Mouse (Mus musculus): Measurements from ENCODE around the gene Fut8. TPM values are rescaled to one million over a fixed set of nuclear protein-coding genes. Genes with fewer than 3 reads are reported as not detected.
"Not testable (repeated sequence)": the region's sequence is repeated elsewhere in the genome, so short reads cannot be mapped to it uniquely, and the experiment has no call there.

Gene Fut8
- polyA plus RNA-seq, 1 experiment from 2014 or later: 27.7 TPM

DNA sequence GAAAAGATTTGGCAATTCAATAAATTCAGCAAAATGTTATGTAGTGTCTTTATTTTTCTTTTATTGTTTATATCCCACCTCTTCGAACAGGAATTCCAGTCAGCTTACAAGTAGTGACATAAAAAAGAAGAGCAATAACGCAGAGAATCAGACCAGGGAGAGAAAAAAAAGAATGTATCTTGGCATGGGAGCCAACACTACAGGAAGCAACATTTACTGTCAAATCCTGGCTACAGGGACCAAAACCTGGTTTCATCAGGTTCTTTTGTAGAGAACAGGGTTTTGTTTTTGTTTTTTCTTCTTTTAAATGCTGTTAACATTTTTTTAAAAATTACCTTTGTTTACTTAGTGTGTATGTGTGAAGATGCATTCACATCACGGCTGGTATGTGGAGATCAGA, 273.7 kb downstream of the Fut8 start:
- Histone ChIP-seq H3K9ac (replicated peaks; ENCODE audit: low read length) (no peak overlapping the region), H3K4me1 (ENCODE audit: control insufficient read depth, insufficient read depth, low read length) (no peaks in the 10 kb centered on the region), H3K4me2 (ENCODE audit: low read depth, low read length) (no peak overlapping the region), H3K27ac (replicated peaks; ENCODE audit: low read depth, low read length) (no peak overlapping the region), H3K4me3 (ENCODE audit: low read depth, low read length) (no peak overlapping the region), H3K36me3 (replicated peaks; ENCODE audit: control insufficient read depth, insufficient read depth, low read depth, low read length) (no peaks in the 10 kb centered on the region), H3K27me3 (ENCODE audit: control insufficient read depth, insufficient read depth, low read length) (no peaks in the 10 kb centered on the region), H3K9me3 (replicated peaks; ENCODE audit: control insufficient read depth, low read length) (no peaks in the 10 kb centered on the region)
- no peak for ATAC-seq (replicated peaks; ENCODE audit: insufficient number of reproducible peaks, low FRiP score, low TSS enrichment, low read depth)
- DNase-seq (ENCODE audit: low spot score): no peak
- WGBS: 84% methylated on average over 3 of the region's 3 CpGs

DNA sequence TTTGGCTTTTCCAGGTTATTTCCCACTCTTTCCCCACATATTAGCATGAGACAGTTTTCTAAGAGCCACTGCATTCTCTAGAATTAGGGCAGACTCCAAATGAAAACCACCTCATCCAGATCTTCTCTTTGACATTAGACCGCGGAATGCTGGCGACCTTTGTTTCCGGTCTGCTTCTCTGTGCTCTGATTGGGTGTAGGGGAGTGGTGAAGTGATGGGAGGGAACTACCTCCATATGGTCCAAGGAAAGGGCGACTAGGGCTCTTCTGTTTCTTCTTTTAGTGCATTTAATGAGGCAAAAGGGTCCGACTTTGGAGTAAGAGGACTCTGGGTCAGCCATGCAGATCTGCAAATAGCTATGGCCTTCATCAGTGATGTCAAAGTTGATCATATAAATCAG, 278.9 kb downstream of the Fut8 start:
- ATAC-seq (replicated peaks; ENCODE audit: insufficient number of reproducible peaks, low FRiP score, low TSS enrichment, low read depth): peak; percentile 18; the same call in 1 of the 2 replicates
- Histone ChIP-seq H3K9me3 (replicated peaks; ENCODE audit: control insufficient read depth, low read length) (no peaks in the 10 kb centered on the region), H3K27me3 (ENCODE audit: control insufficient read depth, insufficient read depth, low read length) (no peaks in the 10 kb centered on the region), H3K4me3 (ENCODE audit: low read depth, low read length) (no peak overlapping the region), H3K9ac (replicated peaks; ENCODE audit: low read length) (no peak overlapping the region), H3K36me3 (replicated peaks; ENCODE audit: control insufficient read depth, insufficient read depth, low read depth, low read length) (no peaks in the 10 kb centered on the region), H3K4me1 (ENCODE audit: control insufficient read depth, insufficient read depth, low read length) (no peaks in the 10 kb centered on the region), H3K4me2 (ENCODE audit: low read depth, low read length) (no peak overlapping the region), H3K27ac (replicated peaks; ENCODE audit: low read depth, low read length) (no peak overlapping the region)
- peak; percentile 14 for DNase-seq (ENCODE audit: low spot score)
- WGBS: 68% methylated on average over 6 of the region's 6 CpGs

DNA sequence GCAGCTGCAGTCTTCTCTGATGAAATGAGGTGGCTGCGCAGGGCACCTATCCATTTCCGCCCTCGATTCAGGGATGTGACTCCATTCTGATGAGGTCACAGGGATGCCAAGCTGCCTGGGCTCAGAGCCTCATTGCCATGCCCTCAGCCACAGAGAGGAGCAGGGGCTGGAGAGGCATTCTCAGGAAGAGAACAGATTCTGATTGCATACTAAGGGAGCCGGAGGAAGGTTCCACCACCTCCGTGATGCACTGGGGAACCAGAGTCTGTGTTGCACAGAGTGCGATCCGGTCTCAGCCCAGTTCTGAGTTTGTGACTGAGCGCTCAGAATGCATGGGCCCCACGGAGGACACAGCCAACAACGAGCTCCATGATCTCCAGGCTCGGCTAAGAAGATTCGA, 279.8 kb downstream of the Fut8 start:
- Histone ChIP-seq H3K4me2 (ENCODE audit: low read depth, low read length) (no peak overlapping the region), H3K27me3 (ENCODE audit: control insufficient read depth, insufficient read depth, low read length) (no peaks in the 10 kb centered on the region), H3K27ac (replicated peaks; ENCODE audit: low read depth, low read length) (no peak overlapping the region), H3K9ac (replicated peaks; ENCODE audit: low read length) (no peak overlapping the region), H3K4me1 (ENCODE audit: control insufficient read depth, insufficient read depth, low read length) (no peaks in the 10 kb centered on the region), H3K9me3 (replicated peaks; ENCODE audit: control insufficient read depth, low read length) (no peaks in the 10 kb centered on the region), H3K36me3 (replicated peaks; ENCODE audit: control insufficient read depth, insufficient read depth, low read depth, low read length) (no peaks in the 10 kb centered on the region), H3K4me3 (ENCODE audit: low read depth, low read length) (no peak overlapping the region)
- DNase-seq (ENCODE audit: low spot score) (no peak), ATAC-seq (replicated peaks; ENCODE audit: insufficient number of reproducible peaks, low FRiP score, low TSS enrichment, low read depth) (0 out of 2 replicates have a peak, but pooled peaks have one; percentile 29)
- 72% methylated on average over 12 of the region's 12 CpGs for WGBS

DNA sequence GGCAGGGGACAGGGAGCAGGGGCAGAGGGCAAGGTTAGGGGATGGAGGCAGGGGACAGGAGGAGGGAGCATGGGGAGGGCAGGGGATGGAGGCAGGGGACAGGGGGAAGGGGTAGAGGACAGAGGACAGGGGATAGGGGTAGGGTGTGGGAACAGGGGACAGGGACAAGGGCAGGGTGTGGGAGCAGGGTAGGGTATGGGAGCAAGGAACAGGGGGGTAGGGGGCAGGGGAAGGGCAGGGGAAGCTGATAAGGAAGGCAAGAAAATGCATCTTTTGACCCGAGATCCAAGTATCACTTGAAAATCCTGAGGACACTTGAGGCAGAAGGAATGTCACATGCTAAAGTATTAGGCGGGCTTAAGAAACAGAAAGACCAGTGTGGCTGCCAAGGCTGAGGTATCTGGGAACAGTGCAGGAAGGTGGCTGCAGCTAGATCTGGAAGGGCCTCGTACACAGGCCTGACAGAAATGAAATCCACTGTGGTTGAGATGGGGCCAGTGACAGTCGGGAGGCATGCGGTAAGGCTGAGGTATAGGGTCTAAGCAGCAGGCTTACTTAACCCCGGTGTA, 281.7 kb downstream of the Fut8 start:
- H3K9me3 ChIP-seq (replicated peaks; ENCODE audit: control insufficient read depth, low read length): no peaks in the 10 kb centered on the region
- H3K9ac ChIP-seq (replicated peaks; ENCODE audit: low read length): no peak overlapping the region
- no peaks in the 10 kb centered on the region for H3K4me1 ChIP-seq (ENCODE audit: control insufficient read depth, insufficient read depth, low read length)
- H3K27me3 ChIP-seq (ENCODE audit: control insufficient read depth, insufficient read depth, low read length): no peaks in the 10 kb centered on the region
- H3K27ac ChIP-seq (replicated peaks; ENCODE audit: low read depth, low read length): no peak overlapping the region
- WGBS: 72% methylated on average over 6 of the region's 6 CpGs
- no peaks in the 10 kb centered on the region for H3K36me3 ChIP-seq (replicated peaks; ENCODE audit: control insufficient read depth, insufficient read depth, low read depth, low read length)
- H3K4me2 ChIP-seq (ENCODE audit: low read depth, low read length): no peak overlapping the region
- ATAC-seq (replicated peaks; ENCODE audit: insufficient number of reproducible peaks, low FRiP score, low TSS enrichment, low read depth) (no peak), DNase-seq (ENCODE audit: low spot score) (no peak)
- H3K4me3 ChIP-seq (ENCODE audit: low read depth, low read length): no peak overlapping the region

DNA sequence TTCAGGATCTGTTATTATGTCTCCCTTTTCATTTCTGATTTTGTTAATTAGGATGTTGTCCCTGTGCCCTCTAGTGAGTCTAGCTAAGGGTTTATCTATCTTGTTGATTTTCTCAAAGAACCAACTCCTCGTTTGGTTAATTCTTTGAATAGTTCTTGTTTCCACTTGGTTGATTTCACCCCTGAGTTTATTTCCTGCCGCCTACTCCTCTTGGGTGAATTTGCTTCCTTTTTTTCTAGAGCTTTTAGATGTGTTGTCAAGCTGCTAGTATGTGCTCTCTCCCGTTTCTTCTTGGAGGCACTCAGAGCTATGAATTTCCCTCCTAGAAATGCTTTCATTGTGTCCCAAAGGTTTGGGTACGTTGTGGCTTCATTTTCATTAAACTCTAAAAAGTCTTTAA, 286.1 kb downstream of the Fut8 start:
- not testable (repeated sequence) for H3K9me3 ChIP-seq (replicated peaks; ENCODE audit: control insufficient read depth, low read length); H3K36me3 ChIP-seq (replicated peaks; ENCODE audit: control insufficient read depth, insufficient read depth, low read depth, low read length); H3K27me3 ChIP-seq (ENCODE audit: control insufficient read depth, insufficient read depth, low read length); ATAC-seq (replicated peaks; ENCODE audit: insufficient number of reproducible peaks, low FRiP score, low TSS enrichment, low read depth); H3K4me1 ChIP-seq (ENCODE audit: control insufficient read depth, insufficient read depth, low read length); H3K27ac ChIP-seq (replicated peaks; ENCODE audit: low read depth, low read length); H3K4me3 ChIP-seq (ENCODE audit: low read depth, low read length); H3K9ac ChIP-seq (replicated peaks; ENCODE audit: low read length); H3K4me2 ChIP-seq (ENCODE audit: low read depth, low read length); DNase-seq (ENCODE audit: low spot score)
- 76% methylated on average over 3 of the region's 4 CpGs for WGBS
